Mouse (Mus musculus) neural tube, embryonic 12.5 days (tissue): ENCODE measurements around the gene Cd300ld3. TPM values are rescaled to one million over a fixed set of nuclear protein-coding genes. Genes with fewer than 3 reads are reported as not detected.

Experiments used
- ATAC-seq: fragments of 200-750 bp; cut with Nextera tagmentation; 2 replicates; pipeline ENCODE4 v1.8.0; 2017; ENCODE audit warnings: low read depth, mild to moderate bottlenecking, moderate TSS enrichment, moderate library complexity; ENCODE audit not compliant: low FRiP score
- H3K27ac ChIP-seq: fragments of 300-500 bp; sonication (generic); 2 replicates; pipeline ENCODE4 v1.5.1; 2016
- H3K27me3 ChIP-seq: fragments of 300-500 bp; sonication (generic); replicated peaks from 2 replicates; pipeline ENCODE4 v1.6.1; 2016; ENCODE audit warnings: mild to moderate bottlenecking
- H3K36me3 ChIP-seq: fragments of 300-500 bp; sonication (generic); 2 replicates; pipeline ENCODE4 v1.6.1; 2016; ENCODE audit warnings: mild to moderate bottlenecking
- H3K4me1 ChIP-seq: fragments of 300-500 bp; sonication (generic); 2 replicates; pipeline ENCODE4 v1.6.1; 2016
- H3K4me2 ChIP-seq: fragments of 300-500 bp; sonication (generic); replicated peaks from 2 replicates; pipeline ENCODE4 v1.6.1; 2016; ENCODE audit warnings: mild to moderate bottlenecking
- H3K4me3 ChIP-seq: fragments of 300-500 bp; sonication (generic); 2 replicates; pipeline ENCODE4 v1.5.1; 2016
- H3K9ac ChIP-seq: fragments of 300-500 bp; sonication (generic); 2 replicates; pipeline ENCODE4 v1.6.1; 2016; ENCODE audit warnings: mild to moderate bottlenecking
- H3K9me3 ChIP-seq: fragments of 300-500 bp; sonication (generic); 2 replicates; pipeline ENCODE4 v1.6.1; 2016; ENCODE audit warnings: mild to moderate bottlenecking
- WGBS: fragments of 180-500 bp; shearing (Covaris S2); methylation state at CpG from one replicate; pipeline ENCODE4 v1.1.7; 2016; 5-methylcytosine and 5-hydroxymethylcytosine counted together
- polyA plus RNA-seq: library from polyadenylated mRNA; unstranded; fragments of >200 nt; fragmentation: Nextera tagmentation; extraction: Ambion mirVana; gene quantifications from 2 replicates; pipeline ENCODE4 v1.2.1, GENCODE M21; 2016

Cd300ld3 gene
- polyA plus RNA-seq, 1 experiment from 2014 or later = not detected

DNA sequence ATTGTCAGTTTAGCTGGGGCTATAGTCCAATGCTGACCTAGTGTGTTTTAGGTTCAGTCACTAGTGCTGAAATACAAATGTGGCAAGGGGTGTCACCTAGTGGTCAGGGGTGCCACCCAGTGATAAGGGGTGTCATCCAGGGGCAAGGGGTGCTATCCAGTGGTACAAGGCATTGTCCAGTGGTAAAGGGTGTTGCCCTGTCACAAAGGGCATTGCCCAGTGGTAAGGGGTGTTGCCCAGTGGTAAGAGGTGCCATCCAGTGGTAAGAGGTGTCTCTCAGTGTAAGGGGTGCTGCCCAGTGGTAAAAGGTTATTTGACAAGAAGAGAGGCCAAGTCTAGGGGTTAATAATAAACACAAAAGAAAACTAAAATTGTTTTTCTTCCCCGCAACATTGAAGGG lies 29.2 kb upstream of the Cd300ld3 start:
- ATAC-seq = no peak
- Histone ChIP-seq H3K4me3 (no peak overlapping the region), H3K4me2 (no peak overlapping the region), H3K27me3 (peaks cover 14% of the 10 kb centered on the region; the same call in 1 of the 2 replicates), H3K9me3 (no peaks in the 10 kb centered on the region), H3K9ac (no peak overlapping the region), H3K4me1 (no peaks in the 10 kb centered on the region), H3K36me3 (no peaks in the 10 kb centered on the region), H3K27ac (no peak overlapping the region)
- WGBS = 93% methylated on average over 1 of the region's 1 CpGs

DNA sequence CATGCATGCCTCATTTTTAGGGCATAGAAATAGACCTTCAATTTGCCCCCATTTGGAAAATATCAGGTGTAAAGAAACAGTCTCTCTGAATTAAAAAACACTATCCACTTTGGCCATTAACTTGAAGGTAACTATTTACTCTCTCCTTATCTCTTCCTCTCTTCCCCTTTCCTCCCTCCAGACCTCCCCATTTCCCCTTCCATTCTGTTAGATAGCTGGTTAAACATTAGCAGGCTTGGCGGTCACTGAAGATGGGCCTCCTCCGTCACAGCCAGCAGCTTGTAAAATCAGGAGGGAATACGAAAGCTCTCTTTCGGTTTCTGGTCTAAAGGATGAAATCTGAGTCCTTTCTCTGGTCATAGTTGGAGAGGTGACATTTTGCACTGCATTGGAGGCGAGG lies 27.6 kb upstream of the Cd300ld3 start:
- Histone ChIP-seq H3K9me3 (no peaks in the 10 kb centered on the region), H3K27ac (no peak overlapping the region), H3K4me1 (peaks cover 14% of the 10 kb centered on the region), H3K9ac (no peak overlapping the region), H3K27me3 (peaks cover 14% of the 10 kb centered on the region; the same call in 1 of the 2 replicates), H3K36me3 (no peaks in the 10 kb centered on the region), H3K4me3 (no peak overlapping the region), H3K4me2 (no peak overlapping the region)
- no peak for ATAC-seq
- 47% methylated on average over 5 of the region's 5 CpGs for WGBS

DNA sequence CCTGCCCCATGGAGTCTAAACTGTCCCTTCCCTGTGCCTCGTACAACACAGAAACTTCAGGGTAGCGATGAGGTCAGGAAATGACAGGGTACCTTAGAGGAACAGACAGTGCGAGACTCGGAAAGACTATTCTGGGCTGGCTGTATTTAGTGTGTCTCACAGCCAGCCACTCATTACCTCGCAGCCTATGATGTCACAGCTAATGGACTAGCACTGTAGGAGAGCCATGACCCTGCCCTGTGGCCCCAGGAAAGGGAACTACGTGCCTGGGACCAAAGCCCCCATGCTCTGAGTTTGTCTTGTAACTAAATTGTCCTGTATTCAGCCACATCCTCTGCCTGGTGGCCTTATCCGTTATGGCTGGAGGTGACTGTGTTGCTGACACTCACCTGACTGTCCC lies 27.2 kb upstream of the Cd300ld3 start:
- no peak overlapping the region for H3K4me2 ChIP-seq
- H3K27ac ChIP-seq = no peak overlapping the region
- H3K9me3 ChIP-seq = no peaks in the 10 kb centered on the region
- H3K27me3 ChIP-seq = peaks cover 14% of the 10 kb centered on the region; the same call in 1 of the 2 replicates
- H3K4me1 ChIP-seq = peaks cover 18% of the 10 kb centered on the region
- no peak overlapping the region for H3K4me3 ChIP-seq
- no peak overlapping the region for H3K9ac ChIP-seq
- WGBS = 75% methylated on average over 7 of the region's 7 CpGs
- no peaks in the 10 kb centered on the region for H3K36me3 ChIP-seq
- ATAC-seq = no peak

DNA sequence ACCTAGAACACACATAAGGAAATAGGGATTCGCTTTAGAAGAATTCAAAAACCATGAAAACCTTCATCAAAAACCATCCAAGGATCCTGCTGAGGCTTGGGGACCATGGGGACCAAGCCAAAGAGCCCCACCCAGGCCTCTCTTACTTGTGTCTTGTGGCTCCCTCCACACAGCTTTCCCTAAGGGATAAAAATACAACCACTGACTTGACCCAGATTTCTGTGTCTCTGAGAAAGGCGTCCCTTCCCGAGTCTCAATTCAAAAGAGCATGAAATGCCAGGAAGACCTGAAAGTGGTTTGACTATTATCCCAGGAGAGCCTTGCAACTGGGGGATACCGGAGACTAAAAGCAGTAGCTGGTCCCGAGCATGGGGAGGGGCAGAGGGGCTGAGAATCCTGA lies 24.8 kb upstream of the Cd300ld3 start:
- WGBS = 62% methylated on average over 5 of the region's 5 CpGs
- H3K9ac ChIP-seq = no peak overlapping the region
- H3K9me3 ChIP-seq = no peaks in the 10 kb centered on the region
- no peaks in the 10 kb centered on the region for H3K36me3 ChIP-seq
- H3K4me1 ChIP-seq = peaks cover 18% of the 10 kb centered on the region
- H3K4me2 ChIP-seq = no peak overlapping the region
- no peak overlapping the region for H3K4me3 ChIP-seq
- H3K27me3 ChIP-seq = peaks cover 19% of the 10 kb centered on the region
- no peak overlapping the region for H3K27ac ChIP-seq
- no peak for ATAC-seq

DNA sequence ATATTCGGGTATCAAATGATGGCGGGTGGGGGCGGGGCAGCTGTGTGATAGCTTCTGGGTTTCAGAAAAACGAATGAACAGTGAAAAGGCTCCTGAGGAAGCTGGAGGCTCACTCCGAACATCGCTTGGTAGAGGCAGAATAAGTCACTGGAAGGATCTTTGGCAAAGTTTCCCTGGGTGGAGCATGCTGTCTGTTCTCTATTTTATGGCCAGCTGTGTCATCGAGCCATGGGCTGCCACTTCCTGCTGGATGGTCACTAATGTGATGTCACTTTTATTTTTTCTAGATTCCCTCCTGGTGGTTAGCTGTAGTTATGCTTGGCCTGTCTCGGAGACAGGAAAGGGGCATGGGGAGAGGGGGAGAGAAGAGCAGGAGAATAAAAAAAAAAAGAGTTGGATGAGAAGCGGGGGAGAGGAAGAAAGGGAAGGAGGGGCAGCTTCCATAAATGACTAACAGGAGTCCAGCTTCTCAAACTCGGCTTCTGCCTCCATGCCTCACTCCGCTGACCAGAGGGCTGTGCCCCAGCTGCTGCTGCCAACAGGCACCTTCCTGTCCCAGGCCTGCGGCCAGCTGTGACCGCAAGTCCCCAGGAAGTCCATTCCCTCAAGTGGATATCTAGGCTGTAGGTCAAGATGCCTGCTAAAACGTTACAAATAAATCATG lies 23.6 kb upstream of the Cd300ld3 start:
- H3K9ac ChIP-seq = no peak overlapping the region
- no peak overlapping the region for H3K27ac ChIP-seq
- peaks cover 18% of the 10 kb centered on the region for H3K4me1 ChIP-seq
- H3K36me3 ChIP-seq = no peaks in the 10 kb centered on the region
- peaks cover 22% of the 10 kb centered on the region for H3K27me3 ChIP-seq
- no peaks in the 10 kb centered on the region for H3K9me3 ChIP-seq
- 13% methylated on average over 14 of the region's 14 CpGs for WGBS
- peak overlapping the region; percentile 48 for H3K4me2 ChIP-seq
- ATAC-seq = no peak
- H3K4me3 ChIP-seq = no peak overlapping the region

DNA sequence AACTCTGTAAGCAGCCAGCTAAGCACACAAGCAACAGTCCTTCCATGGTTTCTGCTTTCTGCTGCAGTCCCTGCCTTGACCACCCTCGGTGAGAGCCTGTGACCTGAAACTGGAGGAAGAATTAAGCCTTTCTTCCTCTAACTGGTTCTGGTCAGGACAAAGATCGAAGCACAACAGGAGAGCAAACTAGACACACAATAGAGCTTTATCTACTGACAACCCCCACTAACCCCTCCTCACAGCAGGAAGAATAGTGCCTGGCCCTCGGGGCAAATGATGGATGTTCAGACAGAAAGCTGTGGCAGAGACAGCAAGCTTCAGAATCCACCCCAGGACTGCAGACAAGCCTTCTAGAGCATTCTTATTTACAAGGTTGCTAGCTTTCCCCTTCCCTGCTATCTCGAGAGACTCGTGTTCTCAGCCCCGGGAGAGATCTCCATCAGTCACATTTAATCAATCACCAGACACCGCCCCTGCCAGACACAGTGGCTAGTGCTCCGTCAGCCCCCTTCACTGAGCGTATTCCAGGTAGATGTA lies 22.9 kb upstream of the Cd300ld3 start:
- 6% methylated on average over 9 of the region's 9 CpGs for WGBS
- H3K36me3 ChIP-seq = no peaks in the 10 kb centered on the region
- 0 out of 2 replicates have a peak overlapping the region, but pooled peaks have one; percentile 26 for H3K9ac ChIP-seq
- H3K27me3 ChIP-seq = peaks cover 22% of the 10 kb centered on the region
- H3K9me3 ChIP-seq = no peaks in the 10 kb centered on the region
- no peak for ATAC-seq
- no peak overlapping the region for H3K4me3 ChIP-seq
- H3K27ac ChIP-seq = no peak overlapping the region
- H3K4me1 ChIP-seq = peaks cover 18% of the 10 kb centered on the region
- peak overlapping the region; percentile 48 for H3K4me2 ChIP-seq

DNA sequence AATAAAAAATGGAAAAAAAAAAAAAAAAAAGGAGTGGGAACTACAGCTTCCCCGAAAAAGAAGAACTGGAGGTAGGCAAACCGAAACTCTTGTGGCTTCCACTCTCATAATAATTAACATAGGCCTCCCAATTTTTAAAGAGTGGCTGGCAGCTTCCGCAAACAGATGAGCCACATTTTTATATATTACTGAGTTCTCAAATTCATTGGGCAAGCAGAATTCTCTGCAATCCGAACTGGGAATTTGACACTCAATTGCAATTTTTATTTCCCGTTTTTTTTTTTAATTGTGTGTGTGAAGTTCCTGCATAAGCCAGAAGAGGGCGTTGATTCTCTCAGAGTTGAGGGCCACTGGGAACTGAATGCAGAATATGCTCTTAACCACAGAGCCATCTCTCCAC lies 18.6 kb upstream of the Cd300ld3 start:
- Histone ChIP-seq H3K27ac (no peak overlapping the region), H3K9ac (no peak overlapping the region), H3K4me2 (no peak overlapping the region), H3K4me1 (peaks cover 13% of the 10 kb centered on the region), H3K9me3 (no peaks in the 10 kb centered on the region), H3K4me3 (no peak overlapping the region), H3K36me3 (no peaks in the 10 kb centered on the region), H3K27me3 (peaks cover 10% of the 10 kb centered on the region; the same call in 1 of the 2 replicates)
- ATAC-seq = no peak
- 74% methylated on average over 6 of the region's 6 CpGs for WGBS

DNA sequence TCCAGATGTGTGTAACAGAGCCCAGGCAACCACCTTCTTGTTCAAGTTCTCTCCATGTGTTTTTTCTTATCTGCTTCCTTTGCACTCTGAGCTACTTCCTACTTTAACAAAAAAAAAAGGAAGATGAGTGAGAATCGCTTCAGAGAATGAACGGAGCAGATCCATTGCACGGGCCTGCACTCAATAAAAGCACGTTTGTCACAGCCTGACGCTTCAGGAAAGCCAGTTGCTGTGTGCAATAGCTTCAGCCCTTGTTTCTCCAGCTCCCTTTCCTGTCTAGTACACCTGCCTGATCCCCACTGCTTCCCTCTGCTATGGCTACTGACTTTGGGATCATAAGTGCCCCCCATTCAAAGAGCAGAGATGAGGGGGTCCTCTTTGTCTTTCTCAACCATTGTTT lies 13.9 kb upstream of the Cd300ld3 start, which contains the start of gene Cd300e:
Gene Cd300e (minus strand): TSS at position 101 of the 400 bp plus-strand sequence.
- no peaks in the 10 kb centered on the region for H3K36me3 ChIP-seq
- H3K4me2 ChIP-seq = no peak within 1 kb of the TSS
- no peak within 1 kb of the TSS for H3K9ac ChIP-seq
- no peak within 1 kb of the TSS for H3K4me3 ChIP-seq
- H3K27ac ChIP-seq = no peak within 1 kb of the TSS
- H3K9me3 ChIP-seq = no peaks in the 10 kb centered on the region
- no peaks in the 10 kb centered on the region for H3K4me1 ChIP-seq
- no peak for ATAC-seq
- 0 out of 2 replicates have a peak, but pooled peaks cover 3% of the 10 kb centered on the region for H3K27me3 ChIP-seq
- 33% methylated on average over 5 of the region's 5 CpGs for WGBS

DNA sequence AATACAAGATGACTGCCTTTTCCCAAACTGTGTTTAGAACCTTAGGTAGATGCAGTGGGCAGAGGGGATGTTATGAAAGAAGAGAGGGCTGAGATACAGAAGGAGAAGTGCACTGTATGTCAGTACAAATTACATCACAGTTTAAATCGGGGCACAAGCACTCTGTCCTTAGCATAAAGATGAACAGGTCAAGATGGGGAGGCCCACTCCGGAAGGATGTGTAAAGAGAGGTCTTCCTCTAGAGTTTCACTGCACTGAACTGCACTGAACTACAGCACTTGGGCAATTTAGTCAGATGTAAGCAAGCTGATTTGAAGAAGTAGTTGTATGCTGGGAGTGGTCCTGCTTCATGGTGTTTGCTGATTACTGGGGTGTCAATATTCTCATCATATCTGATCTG lies 11.6 kb upstream of the Cd300ld3 start:
- no peak overlapping the region for H3K9ac ChIP-seq
- no peak overlapping the region for H3K4me3 ChIP-seq
- no peak overlapping the region for H3K27ac ChIP-seq
- H3K9me3 ChIP-seq = no peaks in the 10 kb centered on the region
- no peaks in the 10 kb centered on the region for H3K4me1 ChIP-seq
- 0 out of 2 replicates have a peak, but pooled peaks cover 3% of the 10 kb centered on the region for H3K27me3 ChIP-seq
- H3K4me2 ChIP-seq = no peak overlapping the region
- 75% methylated on average over 2 of the region's 2 CpGs for WGBS
- ATAC-seq = no peak
- H3K36me3 ChIP-seq = no peaks in the 10 kb centered on the region

DNA sequence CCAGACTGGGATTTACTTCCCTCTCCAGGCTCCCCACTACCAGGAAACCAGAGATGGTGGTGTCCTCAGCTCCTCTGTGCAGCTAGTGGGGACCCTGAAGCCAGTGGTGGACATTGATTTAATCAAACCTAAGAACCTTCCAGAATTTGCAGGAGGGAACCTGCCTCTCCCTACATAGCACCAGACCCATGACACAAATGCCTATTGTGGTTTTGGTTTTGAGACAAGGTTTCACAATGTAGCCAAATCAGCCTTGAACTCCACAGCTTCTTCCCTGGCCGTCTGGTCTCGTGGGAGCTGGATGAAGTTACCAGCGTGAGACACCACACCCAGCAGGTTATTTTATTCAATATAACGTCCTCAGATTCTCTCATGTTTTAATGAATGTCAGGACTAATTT lies 10.5 kb upstream of the Cd300ld3 start:
- H3K27ac ChIP-seq = no peak overlapping the region
- no peak overlapping the region for H3K4me2 ChIP-seq
- no peak overlapping the region for H3K4me3 ChIP-seq
- no peaks in the 10 kb centered on the region for H3K27me3 ChIP-seq
- no peak for ATAC-seq
- no peak overlapping the region for H3K9ac ChIP-seq
- H3K9me3 ChIP-seq = no peaks in the 10 kb centered on the region
- no peaks in the 10 kb centered on the region for H3K36me3 ChIP-seq
- no peaks in the 10 kb centered on the region for H3K4me1 ChIP-seq
- 80% methylated on average over 4 of the region's 4 CpGs for whole genome bisulfite sequencing

DNA sequence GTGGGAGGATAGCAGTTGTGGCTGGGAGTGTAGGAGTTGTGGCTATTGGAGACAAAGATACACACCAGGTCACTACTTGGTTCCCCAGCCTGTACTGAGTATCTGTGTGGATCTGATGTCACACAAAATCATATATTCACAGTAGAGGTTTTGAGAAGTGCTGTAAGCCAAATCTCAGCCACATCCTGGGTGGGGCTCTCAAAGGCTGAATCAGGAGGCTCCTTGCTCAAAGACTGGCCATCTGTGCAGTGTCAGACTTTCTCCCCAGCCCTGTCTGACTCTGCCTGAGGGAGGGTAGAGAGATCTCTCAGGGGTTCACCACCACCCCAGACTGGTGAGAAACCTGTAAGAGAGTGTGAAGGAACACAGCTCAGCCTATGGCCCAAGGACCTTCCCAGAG lies 6.3 kb upstream of the Cd300ld3 start:
- H3K36me3 ChIP-seq = no peaks in the 10 kb centered on the region
- H3K27me3 ChIP-seq = no peaks in the 10 kb centered on the region
- no peaks in the 10 kb centered on the region for H3K9me3 ChIP-seq
- H3K4me2 ChIP-seq = no peak overlapping the region
- H3K4me1 ChIP-seq = no peaks in the 10 kb centered on the region
- no peak overlapping the region for H3K27ac ChIP-seq
- no peak overlapping the region for H3K9ac ChIP-seq
- H3K4me3 ChIP-seq = no peak overlapping the region
- ATAC-seq = no peak

DNA sequence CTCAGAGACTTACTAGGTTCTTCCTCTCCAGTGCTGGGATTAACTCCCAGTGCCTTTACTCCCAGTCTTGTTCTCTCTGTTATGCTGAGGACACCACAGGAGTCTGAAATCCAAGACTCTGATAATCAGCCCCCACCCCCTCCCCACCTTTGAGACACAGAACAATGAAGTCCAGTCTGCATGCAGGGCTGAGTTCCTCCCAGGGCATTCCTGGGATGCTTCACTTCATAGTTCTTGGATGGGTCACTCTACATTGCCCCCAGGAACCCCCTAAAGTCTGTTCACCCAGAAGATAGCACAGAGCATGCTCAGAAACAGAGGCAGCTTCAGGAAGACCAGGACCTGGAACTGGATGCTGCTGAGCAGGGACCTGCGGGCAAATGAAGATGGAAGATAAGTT lies 4.8 kb upstream of the Cd300ld3 start:
- ATAC-seq = no peak
- Histone ChIP-seq H3K4me1 (no peaks in the 10 kb centered on the region), H3K4me3 (no peak overlapping the region), H3K36me3 (no peaks in the 10 kb centered on the region), H3K9ac (no peak overlapping the region), H3K27ac (no peak overlapping the region), H3K4me2 (no peak overlapping the region), H3K27me3 (no peaks in the 10 kb centered on the region), H3K9me3 (no peaks in the 10 kb centered on the region)
- WGBS = 88% methylated on average over 1 of the region's 1 CpGs

DNA sequence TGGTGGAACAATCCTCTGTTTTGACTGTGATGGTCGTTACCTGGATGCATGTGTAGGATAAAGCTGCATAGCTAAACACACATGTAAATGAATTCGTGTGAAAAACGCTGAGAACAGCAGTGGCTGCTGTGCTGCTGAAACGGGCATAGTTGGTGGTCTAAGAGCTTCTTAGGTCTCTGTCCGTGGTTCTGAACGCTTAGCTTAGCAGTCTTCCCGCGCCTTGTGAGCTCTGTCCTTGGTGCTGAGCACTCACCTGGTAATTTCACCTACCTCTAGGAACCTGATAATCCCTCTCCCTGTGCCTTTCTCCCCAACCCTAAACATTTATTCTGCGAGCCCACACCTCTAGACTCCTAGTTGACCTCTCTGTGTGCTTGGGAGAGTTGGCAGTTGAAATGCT lies 4.0 kb upstream of the Cd300ld3 start:
- no peaks in the 10 kb centered on the region for H3K4me1 ChIP-seq
- WGBS = 2% methylated on average over 9 of the region's 9 CpGs

More for the DNA sequence above, 4.0 kb upstream of the Cd300ld3 start:
- no peak overlapping the region for H3K4me2 ChIP-seq
- no peak overlapping the region for H3K27ac ChIP-seq
- no peak overlapping the region for H3K4me3 ChIP-seq
- no peaks in the 10 kb centered on the region for H3K9me3 ChIP-seq
- no peak overlapping the region for H3K9ac ChIP-seq
- ATAC-seq = no peak
- H3K36me3 ChIP-seq = no peaks in the 10 kb centered on the region
- no peaks in the 10 kb centered on the region for H3K27me3 ChIP-seq
